Mouse (Mus musculus): ENCODE results near the gene Ldhb.
"Not testable (repeated sequence)": the region's sequence is repeated elsewhere in the genome, so short reads cannot be mapped to it uniquely, and the experiment has no call there.

Ldhb gene

GRCm38 (mm10) chr6:142507785-142508162 is at the start of gene Ldhb:
Gene Ldhb, minus strand, starts transcription at chr6:142507957.
- peak; percentile 78 to 80 for DNase-seq (ENCODE audit: low spot score in 2 of 2)

- no peak for DNase-seq (ENCODE audit: low spot score in 2 of 2)
Measured at GRCm38 (mm10) chr6:142555988-142556387, 48.2 kb upstream of the Ldhb start.

GRCm38 (mm10) chr6:142551482-142551881 is 43.7 kb upstream of the Ldhb start:
- DNase-seq (ENCODE audit: low spot score in 2 of 2) = peak in 1 of 2 experiments; percentile 16

GRCm38 (mm10) chr6:142550871-142551270 is 43.1 kb upstream of the Ldhb start:
- no peak for DNase-seq (ENCODE audit: low spot score in 2 of 2)

GRCm38 (mm10) chr6:142548377-142548776 is 40.6 kb upstream of the Ldhb start:
- no peak for DNase-seq (ENCODE audit: low spot score in 2 of 2)

GRCm38 (mm10) chr6:142545132-142545531 is 37.4 kb upstream of the Ldhb start:
- no peak for DNase-seq (ENCODE audit: low spot score in 2 of 2)

GRCm38 (mm10) chr6:142543648-142544047 is 35.9 kb upstream of the Ldhb start:
- DNase-seq (ENCODE audit: low spot score in 2 of 2) = no peak

GRCm38 (mm10) chr6:142542800-142543175 is 35.0 kb upstream of the Ldhb start:
- no peak for DNase-seq (ENCODE audit: low spot score in 2 of 2)

- no peak for DNase-seq (ENCODE audit: low spot score in 2 of 2)
Measured at GRCm38 (mm10) chr6:142542082-142542799, 34.5 kb upstream of the Ldhb start.

GRCm38 (mm10) chr6:142540561-142541160 is 32.9 kb upstream of the Ldhb start:
- DNase-seq (ENCODE audit: low spot score in 2 of 2) = no peak

GRCm38 (mm10) chr6:142540131-142540530 is 32.4 kb upstream of the Ldhb start:
- DNase-seq (ENCODE audit: low spot score in 2 of 2) = no peak

GRCm38 (mm10) chr6:142538503-142538902 is 30.7 kb upstream of the Ldhb start:
- DNase-seq (ENCODE audit: low spot score in 2 of 2) = no peak

GRCm38 (mm10) chr6:142533412-142533811 is 25.7 kb upstream of the Ldhb start:
- DNase-seq (ENCODE audit: low spot score in 2 of 2) = no peak

- DNase-seq (ENCODE audit: low spot score in 2 of 2) = no peak
Measured at GRCm38 (mm10) chr6:142532686-142533085, 24.9 kb upstream of the Ldhb start.

GRCm38 (mm10) chr6:142532141-142532540 is 24.4 kb upstream of the Ldhb start:
- no peak for DNase-seq (ENCODE audit: low spot score in 2 of 2)

- no peak for DNase-seq (ENCODE audit: low spot score in 2 of 2)
Measured at GRCm38 (mm10) chr6:142530378-142530777, 22.6 kb upstream of the Ldhb start.

GRCm38 (mm10) chr6:142529680-142530079 is 21.9 kb upstream of the Ldhb start:
- DNase-seq (ENCODE audit: low spot score in 2 of 2) = no peak

- DNase-seq (ENCODE audit: low spot score in 2 of 2) = no peak
Measured at GRCm38 (mm10) chr6:142527931-142528562, 20.3 kb upstream of the Ldhb start.

- DNase-seq (ENCODE audit: low spot score in 2 of 2) = peak; percentile 49 to 71
Measured at GRCm38 (mm10) chr6:142524635-142525308, 17.0 kb upstream of the Ldhb start.

- no peak for DNase-seq (ENCODE audit: low spot score in 2 of 2)
Measured at GRCm38 (mm10) chr6:142521591-142522110, 13.9 kb upstream of the Ldhb start.

GRCm38 (mm10) chr6:142519110-142519509 is 11.4 kb upstream of the Ldhb start:
- DNase-seq (ENCODE audit: low spot score in 2 of 2) = peak in 1 of 2 experiments; percentile 20

- not testable (repeated sequence) for DNase-seq (ENCODE audit: low spot score in 2 of 2)
Measured at GRCm38 (mm10) chr6:142515379-142515778, 7.6 kb upstream of the Ldhb start.
